Mouse (Mus musculus) lung, embryonic 15.5 days (tissue): Measurements from ENCODE around the gene Pbx1. TPM values are rescaled to one million over a fixed set of nuclear protein-coding genes. Genes with fewer than 3 reads are reported as not detected.

Experiments
- ATAC-seq: fragments of 200-750 bp; cut with Nextera tagmentation; 2 replicates; pipeline ENCODE4 v1.8.0; 2017; ENCODE audit warnings: moderate number of reproducible peaks, borderline replicate concordance; ENCODE audit not compliant: low FRiP score, low TSS enrichment; ENCODE audit errors: extremely low read depth
- H3K27ac ChIP-seq: fragments of 300-500 bp; sonication (generic); 2 replicates; pipeline ENCODE4 v1.5.1; 2015; ENCODE audit warnings: moderate library complexity, mild to moderate bottlenecking, inconsistent platforms
- H3K27me3 ChIP-seq: fragments of 300-500 bp; sonication (generic); 2 replicates; pipeline ENCODE4 v1.6.1; 2015; ENCODE audit warnings: inconsistent platforms
- H3K36me3 ChIP-seq: fragments of 300-500 bp; sonication (generic); 2 replicates; pipeline ENCODE4 v1.6.1; 2015; ENCODE audit warnings: inconsistent platforms
- H3K4me1 ChIP-seq: fragments of 300-500 bp; sonication (generic); 2 replicates; pipeline ENCODE4 v1.6.1; 2015; ENCODE audit warnings: inconsistent platforms
- H3K4me2 ChIP-seq: fragments of 300-500 bp; sonication (generic); 2 replicates; pipeline ENCODE4 v1.6.1; 2015; ENCODE audit warnings: inconsistent platforms, mild to moderate bottlenecking, moderate library complexity
- H3K4me3 ChIP-seq: fragments of 300-500 bp; sonication (generic); 2 replicates; pipeline ENCODE4 v1.5.1; 2015; ENCODE audit warnings: mild to moderate bottlenecking, inconsistent platforms
- H3K9ac ChIP-seq: fragments of 300-500 bp; sonication (generic); 2 replicates; pipeline ENCODE4 v1.6.1; 2015; ENCODE audit warnings: inconsistent platforms
- H3K9me3 ChIP-seq: fragments of 300-500 bp; sonication (generic); 2 replicates; pipeline ENCODE4 v1.6.1; 2016; ENCODE audit warnings: inconsistent platforms
- WGBS: fragments of 180-500 bp; shearing (Covaris S2); methylation state at CpG from one replicate; pipeline ENCODE4 v1.1.7; 2015; 5-methylcytosine and 5-hydroxymethylcytosine counted together
- polyA plus RNA-seq: library from polyadenylated mRNA; unstranded; fragments of >200 nt; fragmentation: Nextera tagmentation; extraction: Ambion mirVana; gene quantifications from 2 replicates; pipeline ENCODE4 v1.2.1, GENCODE M21; 2015

The Pbx1 gene
- polyA plus RNA-seq, 1 experiment from 2014 or later: 40.6 TPM

GRCm38 (mm10) chr1:168357680-168358611 lies 74.1 kb downstream of the Pbx1 start:
- Histone ChIP-seq H3K36me3 (0 out of 2 replicates have a peak, but pooled peaks cover 3% of the 10 kb centered on the region), H3K4me3 (no peak overlapping the region), H3K4me1 (peaks cover 63% of the 10 kb centered on the region), H3K9ac (no peak overlapping the region), H3K27me3 (no peaks in the 10 kb centered on the region), H3K27ac (no peak overlapping the region), H3K4me2 (peak overlapping the region; percentile 14; the same call in 1 of the 2 replicates), H3K9me3 (no peaks in the 10 kb centered on the region)
- no peak for ATAC-seq
- 32% methylated on average over 26 of the region's 26 CpGs for WGBS

DNA sequence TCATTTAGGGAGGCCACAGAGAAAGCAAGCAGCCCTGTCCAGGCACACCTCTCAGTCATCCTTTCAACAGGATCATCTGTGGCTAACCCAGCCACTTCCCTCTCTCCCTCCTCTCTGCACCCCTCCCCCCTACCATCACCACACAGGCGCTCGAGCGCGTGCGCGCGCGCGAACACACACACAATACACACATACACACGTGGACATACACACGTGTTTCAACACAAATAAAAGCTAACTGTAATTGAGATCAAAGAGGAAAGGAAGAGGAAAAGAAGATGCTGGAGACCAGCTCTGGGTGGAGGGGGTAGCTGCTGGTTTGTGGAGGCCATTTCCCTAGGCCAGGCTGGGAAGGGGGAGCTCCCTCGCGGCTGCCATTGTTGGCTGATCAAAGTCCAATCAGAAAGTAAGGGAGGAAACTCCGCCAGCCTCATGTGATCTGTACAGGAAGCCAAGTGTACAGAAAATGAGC lies 75.1 kb downstream of the Pbx1 start:
- 29% methylated on average over 14 of the region's 14 CpGs for WGBS
- peak overlapping the region; percentile 14; the same call in 1 of the 2 replicates for H3K4me2 ChIP-seq
- no peak overlapping the region for H3K27ac ChIP-seq
- no peaks in the 10 kb centered on the region for H3K27me3 ChIP-seq
- H3K9ac ChIP-seq: no peak overlapping the region
- H3K4me1 ChIP-seq: peaks cover 56% of the 10 kb centered on the region
- H3K36me3 ChIP-seq: 0 out of 2 replicates have a peak, but pooled peaks cover 3% of the 10 kb centered on the region
- ATAC-seq: no peak
- H3K4me3 ChIP-seq: no peak overlapping the region
- no peaks in the 10 kb centered on the region for H3K9me3 ChIP-seq

DNA sequence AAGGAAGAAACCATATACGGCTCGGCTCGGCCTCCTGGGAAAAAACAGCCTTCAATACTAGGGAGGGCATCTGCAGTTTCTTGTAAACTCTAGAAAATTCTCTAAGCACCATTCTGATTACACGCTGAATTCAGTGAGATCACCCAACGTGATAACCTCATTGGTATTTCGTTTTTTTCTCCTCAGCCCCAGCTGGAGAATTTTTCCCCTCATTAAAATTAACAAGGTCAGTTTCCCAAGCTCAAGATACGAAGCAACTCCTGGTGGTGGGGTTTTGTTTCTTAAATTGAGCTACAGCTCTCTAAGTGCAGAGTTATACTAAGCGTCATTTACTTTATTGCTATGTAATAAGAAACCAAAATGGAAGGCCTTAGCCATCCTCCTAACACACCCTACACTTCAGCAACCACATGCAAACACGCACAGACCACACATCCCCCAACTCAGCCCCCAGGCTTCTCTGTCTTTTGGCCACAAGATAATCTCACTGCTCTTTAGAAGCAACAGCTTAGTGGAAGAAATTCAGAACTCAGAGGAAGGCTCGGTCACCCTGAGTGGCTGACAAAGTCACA lies 76.0 kb downstream of the Pbx1 start:
- Histone ChIP-seq H3K36me3 (0 out of 2 replicates have a peak, but pooled peaks cover 3% of the 10 kb centered on the region), H3K4me1 (peaks cover 54% of the 10 kb centered on the region), H3K9ac (no peak overlapping the region), H3K27ac (no peak overlapping the region), H3K4me3 (no peak overlapping the region), H3K9me3 (no peaks in the 10 kb centered on the region), H3K27me3 (no peaks in the 10 kb centered on the region), H3K4me2 (no peak overlapping the region)
- ATAC-seq: no peak
- 51% methylated on average over 10 of the region's 10 CpGs for WGBS

DNA sequence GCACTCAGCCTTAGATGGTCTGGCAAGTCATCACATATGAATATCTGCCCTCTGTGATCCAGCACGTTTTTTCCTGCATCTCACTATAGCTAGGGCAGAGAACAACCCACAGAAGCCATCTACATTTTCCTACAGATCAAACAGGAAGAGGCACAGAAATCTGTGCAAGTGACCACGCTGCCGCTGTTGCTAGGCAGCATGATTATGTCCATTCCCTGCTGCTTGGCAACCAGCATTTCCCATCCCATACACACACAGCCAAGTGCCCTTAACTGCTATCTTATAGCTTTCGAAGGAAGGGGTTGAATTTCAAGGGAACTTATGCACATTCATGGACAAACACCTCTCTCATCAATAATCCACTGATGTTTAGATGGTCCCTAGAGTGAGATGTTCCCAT lies 77.1 kb downstream of the Pbx1 start:
- Histone ChIP-seq H3K36me3 (peaks cover 7% of the 10 kb centered on the region; the same call in 1 of the 2 replicates), H3K9me3 (no peaks in the 10 kb centered on the region), H3K4me1 (peaks cover 54% of the 10 kb centered on the region), H3K27ac (no peak overlapping the region), H3K4me3 (no peak overlapping the region), H3K27me3 (no peaks in the 10 kb centered on the region), H3K4me2 (no peak overlapping the region), H3K9ac (no peak overlapping the region)
- WGBS: 14% methylated on average over 4 of the region's 4 CpGs
- ATAC-seq: no peak

GRCm38 (mm10) chr1:168348036-168348784 lies 83.9 kb downstream of the Pbx1 start:
- Histone ChIP-seq H3K4me3 (no peak overlapping the region), H3K27ac (no peak overlapping the region), H3K9me3 (no peaks in the 10 kb centered on the region), H3K4me1 (0 out of 2 replicates have a peak, but pooled peaks cover 8% of the 10 kb centered on the region), H3K36me3 (peaks cover 4% of the 10 kb centered on the region; the same call in 1 of the 2 replicates), H3K9ac (no peak overlapping the region), H3K27me3 (no peaks in the 10 kb centered on the region), H3K4me2 (no peak overlapping the region)
- 79% methylated on average over 8 of the region's 8 CpGs for WGBS
- no peak for ATAC-seq

DNA sequence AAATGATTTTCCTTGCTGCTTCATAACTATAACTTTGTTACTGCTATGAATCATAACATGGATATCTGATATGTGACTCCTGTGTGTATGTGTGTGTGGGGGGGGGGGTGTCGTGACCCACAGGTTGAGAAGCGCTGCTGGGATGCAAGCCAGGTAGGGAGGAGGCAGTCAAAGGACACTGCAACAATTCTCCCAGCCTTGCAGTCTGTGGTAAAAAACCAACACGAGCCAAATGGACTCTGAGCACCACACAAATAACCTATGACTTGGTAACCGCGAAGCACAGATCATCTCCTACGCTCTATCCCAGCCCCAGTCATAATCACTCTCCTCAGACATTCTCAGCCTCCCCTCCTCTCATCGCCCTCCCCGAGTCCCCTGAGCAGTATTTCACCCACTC lies 87.2 kb downstream of the Pbx1 start:
- H3K27ac ChIP-seq: no peak overlapping the region

DNA sequence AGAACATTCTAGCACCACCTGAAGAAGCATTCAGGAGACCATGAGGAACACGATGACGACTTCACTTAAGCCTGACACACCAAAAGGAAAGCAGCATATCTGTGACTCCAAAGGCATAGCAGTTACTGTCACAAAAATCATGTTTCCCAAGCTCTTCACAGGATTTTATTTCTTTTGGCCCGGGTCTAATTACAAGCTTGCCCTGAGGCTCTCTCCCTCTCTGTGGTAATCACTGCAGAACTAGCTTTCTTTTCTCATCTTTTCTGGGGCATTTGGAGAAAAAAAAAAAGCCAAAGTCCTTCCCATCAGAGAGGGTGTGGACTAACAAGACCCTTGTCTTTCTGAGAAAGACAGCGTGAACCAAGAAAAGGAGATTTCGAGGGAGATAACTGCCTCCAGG lies 87.8 kb downstream of the Pbx1 start:
- Histone ChIP-seq H3K36me3 (no peaks in the 10 kb centered on the region), H3K27ac (no peak overlapping the region), H3K27me3 (no peaks in the 10 kb centered on the region), H3K4me1 (peaks cover 19% of the 10 kb centered on the region), H3K9ac (no peak overlapping the region), H3K4me3 (no peak overlapping the region), H3K9me3 (no peaks in the 10 kb centered on the region), H3K4me2 (no peak overlapping the region)
- ATAC-seq: no peak
- WGBS: 81% methylated on average over 5 of the region's 5 CpGs

More for the DNA sequence above, 87.2 kb downstream of the Pbx1 start:
- 63% methylated on average over 8 of the region's 8 CpGs for WGBS
- Histone ChIP-seq H3K4me3 (no peak overlapping the region), H3K27me3 (no peaks in the 10 kb centered on the region), H3K9me3 (no peaks in the 10 kb centered on the region), H3K36me3 (no peaks in the 10 kb centered on the region; the same call in 1 of the 2 replicates), H3K4me2 (no peak overlapping the region), H3K9ac (no peak overlapping the region), H3K4me1 (peaks cover 19% of the 10 kb centered on the region)
- no peak for ATAC-seq

GRCm38 (mm10) chr1:168342269-168342668 lies 89.8 kb downstream of the Pbx1 start:
- Histone ChIP-seq H3K27ac (no peak overlapping the region), H3K9ac (no peak overlapping the region), H3K4me2 (no peak overlapping the region), H3K4me3 (no peak overlapping the region), H3K4me1 (peaks cover 24% of the 10 kb centered on the region), H3K27me3 (no peaks in the 10 kb centered on the region), H3K9me3 (no peaks in the 10 kb centered on the region), H3K36me3 (no peaks in the 10 kb centered on the region)
- 53% methylated on average over 6 of the region's 6 CpGs for WGBS
- no peak for ATAC-seq

- Histone ChIP-seq H3K36me3 (no peaks in the 10 kb centered on the region), H3K4me3 (no peak overlapping the region), H3K4me2 (no peak overlapping the region), H3K27ac (no peak overlapping the region), H3K27me3 (no peaks in the 10 kb centered on the region), H3K9ac (no peak overlapping the region), H3K9me3 (no peaks in the 10 kb centered on the region), H3K4me1 (peaks cover 28% of the 10 kb centered on the region)
- no peak for ATAC-seq
- WGBS: 49% methylated on average over 12 of the region's 12 CpGs
Measured at GRCm38 (mm10) chr1:168341863-168342262, 90.2 kb downstream of the Pbx1 start.

- Histone ChIP-seq H3K4me3 (no peak overlapping the region), H3K27ac (no peak overlapping the region), H3K27me3 (no peaks in the 10 kb centered on the region), H3K4me2 (no peak overlapping the region), H3K4me1 (peaks cover 28% of the 10 kb centered on the region), H3K36me3 (no peaks in the 10 kb centered on the region), H3K9ac (no peak overlapping the region), H3K9me3 (no peaks in the 10 kb centered on the region)
- ATAC-seq: no peak
- 74% methylated on average over 6 of the region's 6 CpGs for WGBS
Measured at GRCm38 (mm10) chr1:168341368-168341767, 90.7 kb downstream of the Pbx1 start.

DNA sequence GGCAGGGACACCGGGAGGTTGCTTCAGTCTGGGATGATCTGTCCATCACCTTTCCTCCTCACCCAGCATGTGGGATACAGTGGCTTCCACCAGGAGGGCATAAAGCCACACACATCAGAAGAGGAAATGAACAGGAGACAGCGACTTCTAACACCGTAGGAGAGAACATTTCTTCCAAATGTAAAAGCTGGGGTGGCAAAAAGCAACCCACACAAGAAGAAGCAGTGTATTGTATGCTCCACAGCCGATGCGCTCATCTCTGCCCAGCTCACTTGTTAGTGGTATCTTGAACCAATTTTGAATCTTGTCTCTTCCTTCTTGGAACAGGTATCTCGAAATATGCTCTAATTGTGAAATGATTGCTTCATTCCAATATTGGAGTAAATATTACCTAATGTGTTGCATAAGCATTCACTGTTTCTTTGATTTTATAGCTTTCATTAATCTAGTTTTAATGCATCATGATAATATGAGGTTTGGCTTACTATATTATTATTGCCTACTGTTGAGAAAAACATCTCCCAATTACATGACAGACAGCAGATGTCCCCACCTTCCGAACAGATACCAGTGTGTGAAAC lies 95.7 kb downstream of the Pbx1 start:
- no peak overlapping the region for H3K9ac ChIP-seq
- 88% methylated on average over 7 of the region's 7 CpGs for WGBS
- peak overlapping the region; percentile 66; the same call in 1 of the 2 replicates for H3K27ac ChIP-seq
- ATAC-seq: no peak
- no peaks in the 10 kb centered on the region for H3K36me3 ChIP-seq
- no peaks in the 10 kb centered on the region for H3K27me3 ChIP-seq
- no peak overlapping the region for H3K4me3 ChIP-seq
- H3K9me3 ChIP-seq: no peaks in the 10 kb centered on the region
- peaks cover 25% of the 10 kb centered on the region for H3K4me1 ChIP-seq
- H3K4me2 ChIP-seq: no peak overlapping the region
